Mouse (Mus musculus) olfactory bulb, adult 2 months (tissue): ENCODE results near the gene Gpr176.

Experiments
- CTCF ChIP-seq: fragments of 200-500 bp; IDR thresholded peaks from 2 replicates; pipeline ENCODE4 v1.5.1; 2012; ENCODE audit warnings: low read depth, mild to moderate bottlenecking, low read length, moderate library complexity; ENCODE audit not compliant: insufficient read depth
- POLR2A ChIP-seq: fragments of 200-500 bp; IDR thresholded peaks from 2 replicates; pipeline ENCODE4 v1.6.1; 2012; ENCODE audit warnings: mild to moderate bottlenecking, low read depth, low read length, moderate library complexity; ENCODE audit not compliant: insufficient read depth

DNA sequence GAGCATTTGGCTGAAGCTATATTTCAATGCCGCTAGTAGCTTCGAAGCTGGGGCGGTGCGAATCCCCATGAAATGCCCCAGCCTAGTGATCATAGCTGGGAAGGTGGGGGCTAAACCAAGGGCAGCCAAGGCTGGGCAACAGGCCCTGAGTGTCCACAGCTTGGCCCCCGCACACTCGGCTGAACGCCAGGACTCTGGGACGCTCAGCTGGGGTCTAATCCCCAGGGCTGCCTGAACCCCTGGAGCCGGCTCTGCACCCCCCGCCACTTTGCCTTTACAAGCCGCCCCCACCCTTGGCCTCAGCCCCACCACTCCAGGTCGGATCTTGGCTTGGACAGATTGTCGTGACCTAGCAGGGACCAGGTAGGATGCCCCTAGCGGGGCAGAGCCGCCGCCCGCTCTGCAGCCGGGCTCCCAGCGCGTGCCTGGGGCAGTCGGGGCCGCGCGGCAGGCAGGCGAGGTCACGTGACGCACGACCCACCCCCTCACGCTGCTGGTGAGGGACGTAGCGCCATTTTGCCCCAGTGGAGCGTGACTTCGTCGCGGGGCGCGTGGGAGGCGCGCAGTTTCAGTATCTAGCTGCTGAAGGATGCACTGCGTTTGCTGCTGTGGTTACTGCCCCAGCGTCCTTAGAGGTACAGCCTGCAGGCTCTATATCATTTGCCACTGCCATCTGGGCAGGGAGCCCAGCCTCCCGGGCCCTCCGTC, 507 bp upstream of the Gpr176 start:
- TF ChIP-seq POLR2A: peak; percentile 80
- peak; percentile 44; the same call in 1 of the 2 replicates for TF ChIP-seq CTCF
